Mouse (Mus musculus): ENCODE results near the gene Fbxl8. TPM values are rescaled to one million over a fixed set of nuclear protein-coding genes. Genes with fewer than 3 reads are reported as not detected.
"Not testable (repeated sequence)": the region's sequence is repeated elsewhere in the genome, so short reads cannot be mapped to it uniquely, and the experiment has no call there.

Fbxl8 gene
- 1.2 and 2.0 TPM in 2 replicates for polyA plus RNA-seq (2014; fragmentation: Nextera tagmentation; extraction: Ambion mirVana)

DNA sequence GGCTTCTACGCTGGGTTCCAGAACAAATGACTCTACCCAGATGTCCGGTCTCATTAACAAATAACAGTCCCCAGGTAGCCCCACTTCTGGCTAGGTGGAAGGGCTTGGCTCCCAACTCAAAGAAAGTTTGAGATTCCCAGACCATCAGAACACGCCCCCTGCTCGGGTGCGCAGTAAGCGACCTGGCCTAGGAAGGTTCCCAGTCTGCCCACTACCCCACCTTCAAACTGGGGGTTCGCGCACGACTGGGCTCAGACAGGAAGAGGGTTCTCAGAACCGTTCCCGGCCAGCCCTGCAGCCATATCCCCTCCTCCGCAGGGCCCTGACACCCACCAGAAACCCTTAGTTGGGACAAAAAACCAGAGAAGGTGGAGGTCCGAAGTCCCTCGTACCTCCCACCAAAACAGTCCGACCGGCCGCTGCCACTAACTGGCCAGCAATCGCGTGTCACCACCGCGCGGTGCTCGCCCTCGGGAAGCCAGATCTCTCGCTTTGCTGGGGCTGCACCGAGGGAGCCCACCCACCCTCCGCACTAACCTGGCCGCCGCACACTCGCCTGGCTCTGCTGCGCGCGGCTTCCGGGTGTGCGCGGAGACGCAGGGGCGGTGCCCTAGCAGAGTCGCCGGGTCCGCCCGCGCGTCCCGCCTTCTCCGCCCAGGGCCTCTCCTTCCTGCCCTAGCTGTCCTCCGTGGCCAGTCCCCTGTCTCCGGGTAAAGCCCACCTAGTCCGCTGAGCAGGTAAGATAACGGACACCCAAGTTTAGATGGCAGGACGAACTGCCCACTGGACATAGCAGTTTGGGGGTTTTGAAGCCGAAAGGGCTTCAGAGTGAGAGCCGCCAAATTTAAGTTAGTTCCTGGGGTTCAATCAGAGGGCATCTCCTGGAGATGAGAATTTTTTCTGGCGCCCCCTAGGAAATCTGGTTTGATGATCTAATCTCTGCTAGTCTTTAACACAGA, at the start of gene Fbxl8, which contains the start of gene Tradd:
Fbxl8 (plus strand) TSS at position 625 of the 959 bp plus-strand sequence.
Tradd (minus strand) TSS at position 586 of the 959 bp plus-strand sequence.
- Histone ChIP-seq H3K36me3 (replicated peaks; ENCODE audit: control insufficient read depth, insufficient read depth) (no peaks in the 10 kb centered on the region), H3K9me3 (ENCODE audit: control insufficient read depth, low read length) (no peaks in the 10 kb centered on the region), H3K4me1 (replicated peaks; ENCODE audit: control insufficient read depth, insufficient read depth, low read length) (peaks cover 13% of the 10 kb centered on the region), H3K4me3 (replicated peaks; ENCODE audit: low read length) (peak within 1 kb of the TSS; percentile 42), H3K4me2 (replicated peaks) (peak within 1 kb of the TSS; percentile 76), H3K27me3 (ENCODE audit: control insufficient read depth, insufficient read depth, low read length) (peaks cover 87% of the 10 kb centered on the region), H3K9ac (peak within 1 kb of the TSS; percentile 58), H3K27ac (no peak within 1 kb of the TSS)
- DNase-seq (ENCODE audit: low spot score) (no peak), ATAC-seq (ENCODE audit: low FRiP score) (no peak)
- 2% methylated on average over 53 of the region's 54 CpGs for WGBS

DNA sequence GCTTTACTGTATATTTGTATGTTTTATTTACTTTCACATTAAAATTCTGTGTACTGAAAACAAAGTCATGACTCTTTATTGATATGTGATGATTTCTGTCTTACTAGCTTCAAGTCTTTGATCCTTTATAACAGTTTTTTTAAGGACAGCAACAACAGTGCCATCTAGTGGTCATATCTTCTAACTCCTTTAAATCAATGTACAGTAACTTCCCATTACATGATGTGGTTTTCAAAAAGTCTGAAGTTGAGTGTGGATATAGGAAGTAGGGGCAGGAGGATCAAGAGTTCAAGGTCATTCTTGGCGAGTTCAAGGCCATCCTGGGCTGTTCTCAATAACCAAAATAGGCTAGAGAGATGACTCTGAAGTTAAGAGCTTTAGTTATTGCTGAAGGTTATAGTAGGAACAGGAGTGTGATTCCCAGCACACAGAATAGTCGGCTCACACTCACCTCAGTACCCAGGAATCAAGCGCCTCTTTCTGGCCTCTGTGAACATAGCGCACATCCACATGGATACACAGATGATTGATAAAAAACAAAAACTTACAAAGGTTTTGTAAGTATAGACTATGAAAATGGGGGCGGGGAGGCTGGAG, 46.4 kb upstream of the Fbxl8 start:
- Histone ChIP-seq H3K9me3 (ENCODE audit: control insufficient read depth, low read length) (no peaks in the 10 kb centered on the region), H3K4me2 (replicated peaks) (no peak overlapping the region), H3K27me3 (ENCODE audit: control insufficient read depth, insufficient read depth, low read length) (no peaks in the 10 kb centered on the region), H3K9ac (no peak overlapping the region), H3K27ac (no peak overlapping the region), H3K4me3 (replicated peaks; ENCODE audit: low read length) (no peak overlapping the region), H3K4me1 (replicated peaks; ENCODE audit: control insufficient read depth, insufficient read depth, low read length) (no peaks in the 10 kb centered on the region), H3K36me3 (replicated peaks; ENCODE audit: control insufficient read depth, insufficient read depth) (peaks cover 5% of the 10 kb centered on the region; the same call in 1 of the 2 replicates)
- DNase-seq (ENCODE audit: low spot score) (peak; percentile 90), ATAC-seq (ENCODE audit: low FRiP score) (no peak)
- 85% methylated on average over 5 of the region's 5 CpGs for WGBS

DNA sequence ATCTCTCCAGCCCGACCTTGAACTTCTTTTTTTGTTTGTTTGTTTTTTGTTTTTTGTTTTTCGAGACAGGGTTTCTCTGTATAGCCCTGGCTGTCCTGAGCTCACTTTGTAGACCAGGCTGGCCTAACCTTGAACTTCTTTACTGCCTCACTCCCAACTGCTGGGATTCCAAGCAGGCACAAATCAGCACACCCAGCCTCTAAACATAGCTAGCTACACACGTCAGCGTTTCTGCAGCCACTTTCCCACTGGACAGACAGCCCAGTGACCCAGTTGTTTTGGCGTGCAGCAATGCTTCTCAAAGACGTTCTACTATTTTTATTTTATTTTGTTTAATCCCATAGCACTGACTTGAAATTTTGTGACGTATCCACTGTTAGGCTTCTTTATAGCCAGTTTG, 40.6 kb upstream of the Fbxl8 start:
- Histone ChIP-seq H3K27me3 (ENCODE audit: control insufficient read depth, insufficient read depth, low read length) (no peaks in the 10 kb centered on the region), H3K36me3 (replicated peaks; ENCODE audit: control insufficient read depth, insufficient read depth) (no peaks in the 10 kb centered on the region), H3K27ac (no peak overlapping the region), H3K4me2 (replicated peaks) (peak overlapping the region; percentile 74), H3K4me1 (replicated peaks; ENCODE audit: control insufficient read depth, insufficient read depth, low read length) (peaks cover 9% of the 10 kb centered on the region), H3K4me3 (replicated peaks; ENCODE audit: low read length) (no peak overlapping the region), H3K9me3 (ENCODE audit: control insufficient read depth, low read length) (no peaks in the 10 kb centered on the region), H3K9ac (no peak overlapping the region)
- no peak for DNase-seq (ENCODE audit: low spot score)
- no peak for ATAC-seq (ENCODE audit: low FRiP score)
- 85% methylated on average over 7 of the region's 7 CpGs for WGBS

DNA sequence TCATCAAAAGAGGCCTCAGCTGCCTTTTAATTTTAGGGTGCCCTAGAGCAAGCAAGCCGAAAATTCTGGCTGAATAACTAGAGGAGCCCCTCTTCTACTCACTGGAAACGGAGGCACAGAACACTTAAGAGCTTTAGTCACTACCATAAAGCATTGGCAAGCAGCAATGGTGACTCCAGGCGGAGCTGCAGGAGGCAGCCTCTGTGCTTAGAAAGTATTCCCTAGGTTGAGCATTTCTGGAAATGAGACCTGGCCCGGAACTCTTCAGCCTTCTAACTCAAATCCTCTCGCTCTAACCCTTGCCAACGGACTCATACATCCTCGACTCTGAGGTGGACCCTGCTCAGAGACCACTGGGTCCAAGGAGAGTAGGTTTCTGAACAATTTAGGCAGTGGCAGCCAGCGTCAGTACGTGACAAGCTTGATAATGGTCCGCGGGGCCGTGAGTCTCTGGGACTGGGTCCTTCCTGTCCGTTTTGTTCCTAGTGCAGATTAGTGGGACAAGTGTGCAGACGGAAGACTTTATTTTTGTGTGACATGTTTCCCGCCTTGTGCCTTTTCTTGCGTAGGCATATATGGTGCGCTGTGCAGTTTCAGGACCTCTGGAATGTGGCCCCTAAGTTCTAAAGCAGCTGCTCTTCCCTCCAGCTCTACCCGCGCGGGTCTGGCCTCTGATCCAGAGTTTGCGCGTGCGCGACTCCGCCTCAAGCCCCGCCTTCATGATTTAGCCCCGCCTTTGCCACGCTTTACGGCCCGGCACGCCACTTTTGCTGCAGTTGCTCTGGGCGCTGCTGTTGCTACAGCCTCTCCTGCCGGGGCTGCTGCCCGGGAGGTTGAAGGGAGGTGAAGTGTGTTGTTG, 39.8 kb upstream of the Fbxl8 start, which contains the start of gene D230025D16Rik:
D230025D16Rik (plus strand) TSS at position 733 of the 859 bp plus-strand sequence.
- DNase-seq (ENCODE audit: low spot score) (peak; percentile 97), ATAC-seq (ENCODE audit: low FRiP score) (peak; percentile 96)
- Histone ChIP-seq H3K9ac (peak within 1 kb of the TSS; percentile 88), H3K27me3 (ENCODE audit: control insufficient read depth, insufficient read depth, low read length) (no peaks in the 10 kb centered on the region), H3K27ac (peak within 1 kb of the TSS; percentile 73), H3K9me3 (ENCODE audit: control insufficient read depth, low read length) (no peaks in the 10 kb centered on the region), H3K4me2 (replicated peaks) (peak within 1 kb of the TSS; percentile 74), H3K36me3 (replicated peaks; ENCODE audit: control insufficient read depth, insufficient read depth) (no peaks in the 10 kb centered on the region), H3K4me1 (replicated peaks; ENCODE audit: control insufficient read depth, insufficient read depth, low read length) (peaks cover 9% of the 10 kb centered on the region), H3K4me3 (replicated peaks; ENCODE audit: low read length) (peak within 1 kb of the TSS; percentile 83)
- WGBS: 3% methylated on average over 34 of the region's 34 CpGs

DNA sequence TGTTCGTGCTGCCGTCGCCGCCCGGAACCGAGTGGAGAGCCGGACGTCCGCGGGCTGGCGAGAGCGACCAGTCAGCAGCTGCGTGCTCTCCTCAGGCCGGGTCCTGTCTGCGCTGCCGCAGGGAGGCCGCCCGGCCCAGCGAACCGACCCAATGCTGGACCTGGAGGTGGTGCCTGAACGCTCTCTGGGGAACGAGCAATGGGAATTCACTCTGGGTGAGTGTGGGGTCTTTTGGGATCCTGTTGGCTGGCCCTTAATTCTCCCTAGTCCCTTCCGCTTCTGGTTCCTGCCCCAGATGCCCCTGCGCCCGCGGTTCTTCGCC, 39.2 kb upstream of the Fbxl8 start:
- Histone ChIP-seq H3K4me1 (replicated peaks; ENCODE audit: control insufficient read depth, insufficient read depth, low read length) (peaks cover 9% of the 10 kb centered on the region), H3K9ac (peak overlapping the region; percentile 88), H3K27ac (peak overlapping the region; percentile 73), H3K9me3 (ENCODE audit: control insufficient read depth, low read length) (no peaks in the 10 kb centered on the region), H3K27me3 (ENCODE audit: control insufficient read depth, insufficient read depth, low read length) (no peaks in the 10 kb centered on the region), H3K4me3 (replicated peaks; ENCODE audit: low read length) (peak overlapping the region; percentile 83), H3K4me2 (replicated peaks) (peak overlapping the region; percentile 74), H3K36me3 (replicated peaks; ENCODE audit: control insufficient read depth, insufficient read depth) (no peaks in the 10 kb centered on the region)
- DNase-seq (ENCODE audit: low spot score) (no peak), ATAC-seq (ENCODE audit: low FRiP score) (no peak)
- under 1% methylated on average over 27 of the region's 27 CpGs for WGBS

DNA sequence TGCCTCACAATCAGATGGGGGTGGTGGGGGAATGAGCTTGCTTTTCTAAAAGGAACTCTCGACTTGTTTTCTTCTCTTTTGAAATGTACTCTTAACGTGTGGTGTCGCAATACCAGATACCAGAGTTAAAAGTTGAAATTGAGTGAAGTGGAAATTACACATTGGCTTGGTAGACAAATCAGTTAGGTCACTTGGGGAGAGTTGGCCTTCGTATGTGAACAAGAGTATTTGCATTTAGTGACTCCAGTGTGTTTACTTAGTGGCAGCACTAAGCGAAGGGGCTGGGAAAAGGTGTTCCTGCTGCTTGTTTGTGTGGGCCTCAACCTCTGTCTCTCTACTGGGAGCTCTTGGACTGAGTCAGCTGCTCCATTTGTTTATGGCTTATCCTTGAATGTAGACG, 38.5 kb upstream of the Fbxl8 start:
- Histone ChIP-seq H3K4me3 (replicated peaks; ENCODE audit: low read length) (peak overlapping the region; percentile 83), H3K4me2 (replicated peaks) (peak overlapping the region; percentile 74), H3K9me3 (ENCODE audit: control insufficient read depth, low read length) (no peaks in the 10 kb centered on the region), H3K4me1 (replicated peaks; ENCODE audit: control insufficient read depth, insufficient read depth, low read length) (peaks cover 9% of the 10 kb centered on the region), H3K36me3 (replicated peaks; ENCODE audit: control insufficient read depth, insufficient read depth) (no peaks in the 10 kb centered on the region), H3K9ac (peak overlapping the region; percentile 88), H3K27ac (no peak overlapping the region), H3K27me3 (ENCODE audit: control insufficient read depth, insufficient read depth, low read length) (no peaks in the 10 kb centered on the region)
- whole genome bisulfite sequencing: 37% methylated on average over 6 of the region's 6 CpGs
- ATAC-seq (ENCODE audit: low FRiP score) (no peak), DNase-seq (ENCODE audit: low spot score) (no peak)

DNA sequence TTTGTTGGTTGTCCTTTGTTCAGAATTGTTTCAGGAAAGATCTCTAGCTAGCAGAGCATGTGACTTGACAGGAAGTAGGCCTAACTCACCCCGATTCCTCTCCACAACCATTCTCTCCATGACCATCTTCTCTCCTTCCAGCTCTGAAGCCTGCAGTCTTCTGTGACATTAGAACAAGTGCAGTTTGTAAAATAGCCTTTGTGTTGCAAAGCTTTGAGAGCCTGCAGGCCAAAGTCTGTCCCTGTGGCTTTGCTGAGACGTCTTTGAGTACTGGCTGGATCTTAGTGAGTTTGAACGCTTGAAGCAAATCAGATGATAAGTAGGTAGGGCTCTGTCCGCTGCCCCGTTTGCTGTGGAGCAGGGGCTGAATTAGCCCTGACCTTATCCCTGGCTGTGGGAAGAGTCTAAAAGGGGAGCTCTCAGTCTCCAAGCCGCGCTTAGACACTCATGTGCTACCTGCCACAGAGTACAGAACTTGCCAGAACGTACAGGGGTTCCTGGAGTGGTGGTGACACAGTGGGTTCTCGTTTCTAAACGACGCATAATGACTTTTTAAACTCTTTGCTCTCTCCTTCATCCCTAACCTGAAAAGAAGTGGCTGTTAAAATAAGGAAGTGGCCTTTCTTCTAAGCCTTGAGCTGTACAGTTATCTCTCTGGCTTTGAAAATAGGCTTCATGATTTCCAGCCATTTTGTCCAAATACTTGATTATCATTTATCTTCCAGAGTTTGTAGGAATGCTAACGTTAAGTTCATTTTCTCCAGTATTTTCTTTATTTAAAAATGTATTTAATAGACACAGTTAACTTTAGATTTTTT, 32.7 kb upstream of the Fbxl8 start:
- Histone ChIP-seq H3K9ac (no peak overlapping the region), H3K27ac (no peak overlapping the region), H3K4me2 (replicated peaks) (no peak overlapping the region), H3K36me3 (replicated peaks; ENCODE audit: control insufficient read depth, insufficient read depth) (peaks cover 38% of the 10 kb centered on the region), H3K4me3 (replicated peaks; ENCODE audit: low read length) (no peak overlapping the region), H3K27me3 (ENCODE audit: control insufficient read depth, insufficient read depth, low read length) (no peaks in the 10 kb centered on the region), H3K9me3 (ENCODE audit: control insufficient read depth, low read length) (no peaks in the 10 kb centered on the region), H3K4me1 (replicated peaks; ENCODE audit: control insufficient read depth, insufficient read depth, low read length) (no peaks in the 10 kb centered on the region)
- ATAC-seq (ENCODE audit: low FRiP score) (no peak), DNase-seq (ENCODE audit: low spot score) (no peak)
- WGBS: 85% methylated on average over 12 of the region's 12 CpGs

DNA sequence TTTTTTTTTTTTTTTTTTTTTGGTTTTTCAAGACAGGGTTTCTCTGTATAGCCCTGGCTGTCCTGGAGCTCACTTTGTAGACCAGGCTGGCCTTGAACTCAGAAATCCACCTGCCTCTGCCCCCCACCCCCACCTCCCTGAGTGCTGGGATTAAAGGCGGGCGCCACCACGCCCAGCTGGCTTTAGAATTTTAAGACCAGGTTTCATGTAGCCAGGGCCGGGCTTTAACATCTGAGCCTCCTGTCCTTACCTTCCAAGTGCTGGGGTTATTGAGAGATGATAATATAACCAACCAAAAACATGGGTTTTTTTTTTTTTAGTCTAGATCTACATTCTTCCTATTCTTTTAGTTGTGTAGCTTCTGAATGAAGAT, 32.1 kb upstream of the Fbxl8 start:
- not testable (repeated sequence) for H3K4me3 ChIP-seq (replicated peaks; ENCODE audit: low read length); DNase-seq (ENCODE audit: low spot score); H3K27ac ChIP-seq; H3K27me3 ChIP-seq (ENCODE audit: control insufficient read depth, insufficient read depth, low read length); H3K4me1 ChIP-seq (replicated peaks; ENCODE audit: control insufficient read depth, insufficient read depth, low read length); H3K4me2 ChIP-seq (replicated peaks); ATAC-seq (ENCODE audit: low FRiP score); H3K9ac ChIP-seq; H3K9me3 ChIP-seq (ENCODE audit: control insufficient read depth, low read length)
- 95% methylated on average over 4 of the region's 4 CpGs for WGBS
- peaks cover 38% of the 10 kb centered on the region for H3K36me3 ChIP-seq (replicated peaks; ENCODE audit: control insufficient read depth, insufficient read depth)

Measured in hindbrain, embryonic 14.5 days (tissue).